Mouse (Mus musculus): ENCODE measurements at regions not wholly inside any gene's neighbourhood (a gene's known extent, or its start where the extent isn't known, plus 50 kb on each side); places are given as distances from the start of the nearest gene placed in this dataset.

- intact Hi-C loops (cut with DNase I): no loop called here
Observed at GRCm38 (mm10) chr15:93882826-93883225, 287.1 kb upstream of the Prickle1 start.

GRCm38 (mm10) chr15:93881276-93881675, 285.6 kb upstream of the Prickle1 start:
- intact Hi-C loops (cut with DNase I): no loop called here

- intact Hi-C loops (cut with DNase I): no loop called here
Observed at GRCm38 (mm10) chr15:93880302-93880701, 284.6 kb upstream of the Prickle1 start.

- intact Hi-C loops (cut with DNase I): no loop called here
Observed at GRCm38 (mm10) chr15:93879006-93879405, 283.3 kb upstream of the Prickle1 start.

- intact Hi-C loops (cut with DNase I): no loop called here
Observed at GRCm38 (mm10) chr15:93876335-93876734, 280.6 kb upstream of the Prickle1 start.

- intact Hi-C loops (cut with DNase I): no loop called here
Observed at GRCm38 (mm10) chr15:93875685-93876084, 280.0 kb upstream of the Prickle1 start.

GRCm38 (mm10) chr15:93874206-93874605, 278.5 kb upstream of the Prickle1 start:
- intact Hi-C loops (cut with DNase I): no loop called here

- intact Hi-C loops (cut with DNase I): no loop called here
Observed at GRCm38 (mm10) chr15:93857336-93857901, 261.7 kb upstream of the Prickle1 start.

- intact Hi-C loops (cut with DNase I): no loop called here
Observed at GRCm38 (mm10) chr15:93853221-93853620, 257.5 kb upstream of the Prickle1 start.

GRCm38 (mm10) chr15:93852126-93852525, 256.4 kb upstream of the Prickle1 start:
- intact Hi-C loops (cut with DNase I): no loop called here

- intact Hi-C loops (cut with DNase I): no loop called here
Observed at GRCm38 (mm10) chr15:93850388-93850787, 254.7 kb upstream of the Prickle1 start.

GRCm38 (mm10) chr15:93848830-93849229, 253.1 kb upstream of the Prickle1 start:
- intact Hi-C loops (cut with DNase I): no loop called here

GRCm38 (mm10) chr15:93846797-93847196, 251.1 kb upstream of the Prickle1 start:
- intact Hi-C loops (cut with DNase I): no loop called here

- intact Hi-C loops (cut with DNase I): no loop called here
Observed at GRCm38 (mm10) chr15:93845801-93846200, 250.1 kb upstream of the Prickle1 start.

GRCm38 (mm10) chr15:93832956-93833355, 237.3 kb upstream of the Prickle1 start:
- intact Hi-C loops (cut with DNase I): no loop called here

GRCm38 (mm10) chr15:93832431-93832936, 236.8 kb upstream of the Prickle1 start:
- intact Hi-C loops (cut with DNase I): no loop called here

GRCm38 (mm10) chr15:93831148-93831547, 235.5 kb upstream of the Prickle1 start:
- intact Hi-C loops (cut with DNase I): no loop called here

- intact Hi-C loops (cut with DNase I): no loop called here
Observed at GRCm38 (mm10) chr15:93824729-93825694, 229.3 kb upstream of the Prickle1 start.

GRCm38 (mm10) chr15:93821236-93821635, 225.5 kb upstream of the Prickle1 start:
- intact Hi-C loops (cut with DNase I): no loop called here

- intact Hi-C loops (cut with DNase I): no loop called here
Observed at GRCm38 (mm10) chr15:93812011-93812410, 216.3 kb upstream of the Prickle1 start.

GRCm38 (mm10) chr15:93807993-93808392, 212.3 kb upstream of the Prickle1 start:
- intact Hi-C loops (cut with DNase I): no loop called here

- intact Hi-C loops (cut with DNase I): no loop called here
Observed at GRCm38 (mm10) chr15:93807505-93807904, 211.8 kb upstream of the Prickle1 start.
